Mouse (Mus musculus) macrophage (primary cell): ENCODE measurements around the gene Mettl21e. TPM values are rescaled to one million over a fixed set of nuclear protein-coding genes. Genes with fewer than 3 reads are reported as not detected.

ENCODE experiments used
- H3K27ac ChIP-seq: fragments of 350-480 bp; formaldehyde crosslinking; 2 replicates; pipeline ENCODE4 v1.9.0; 2021
- H3K36me3 ChIP-seq: fragments of 350-480 bp; formaldehyde crosslinking; 2 replicates; pipeline ENCODE4 v1.9.0; 2021; ENCODE audit errors: inconsistent target
- H3K4me3 ChIP-seq: fragments of 350-480 bp; formaldehyde crosslinking; 2 replicates; pipeline ENCODE4 v1.9.0; 2021; ENCODE audit errors: inconsistent target
- H3K79me2 ChIP-seq: fragments of 350-480 bp; formaldehyde crosslinking; 2 replicates; pipeline ENCODE4 v1.9.0; 2021; ENCODE audit errors: inconsistent target
- WGBS: methylation state at CpG from one replicate; pipeline ENCODE4 v1.1.7; 2026; ENCODE audit warnings: inconsistent platforms; ENCODE audit not compliant: missing documents; 5-methylcytosine and 5-hydroxymethylcytosine counted together
- polyA plus RNA-seq: library from polyadenylated mRNA; stranded (reverse); fragments of 250-400 nt; gene quantifications from 3 replicates; pipeline ENCODE4 v1.2.4, GENCODE M21; 2018; ENCODE audit warnings: inconsistent platforms

The Mettl21e gene
- polyA plus RNA-seq, 1 experiment from 2014 or later: not detected

DNA sequence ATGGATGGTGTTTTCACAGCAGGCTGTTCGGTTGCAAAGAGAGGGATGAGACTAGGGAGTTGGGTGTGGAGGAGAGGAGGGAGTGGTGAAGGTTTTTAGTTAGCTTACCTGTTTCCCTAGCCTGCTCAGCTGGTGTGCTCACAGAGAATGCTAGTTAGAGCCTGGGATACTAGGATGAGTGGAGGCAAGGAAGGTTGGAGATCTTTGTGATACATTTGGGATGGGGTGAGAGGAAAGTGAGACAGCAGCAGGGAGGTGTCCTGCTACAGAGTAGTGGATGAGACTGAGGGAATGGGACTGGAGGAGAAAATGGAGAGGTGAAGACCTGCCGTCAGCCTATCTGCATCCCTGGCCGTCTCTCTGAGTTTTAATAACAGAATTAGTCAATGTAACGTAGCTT is 46.1 kb downstream of the Mettl21e start:
- H3K79me2 ChIP-seq: no peaks in the 10 kb centered on the region
- 90% methylated on average over 4 of the region's 4 CpGs for WGBS
- H3K4me3 ChIP-seq: no peak overlapping the region
- peaks cover 14% of the 10 kb centered on the region; the same call in 1 of the 2 replicates for H3K36me3 ChIP-seq
- H3K27ac ChIP-seq: no peak overlapping the region

DNA sequence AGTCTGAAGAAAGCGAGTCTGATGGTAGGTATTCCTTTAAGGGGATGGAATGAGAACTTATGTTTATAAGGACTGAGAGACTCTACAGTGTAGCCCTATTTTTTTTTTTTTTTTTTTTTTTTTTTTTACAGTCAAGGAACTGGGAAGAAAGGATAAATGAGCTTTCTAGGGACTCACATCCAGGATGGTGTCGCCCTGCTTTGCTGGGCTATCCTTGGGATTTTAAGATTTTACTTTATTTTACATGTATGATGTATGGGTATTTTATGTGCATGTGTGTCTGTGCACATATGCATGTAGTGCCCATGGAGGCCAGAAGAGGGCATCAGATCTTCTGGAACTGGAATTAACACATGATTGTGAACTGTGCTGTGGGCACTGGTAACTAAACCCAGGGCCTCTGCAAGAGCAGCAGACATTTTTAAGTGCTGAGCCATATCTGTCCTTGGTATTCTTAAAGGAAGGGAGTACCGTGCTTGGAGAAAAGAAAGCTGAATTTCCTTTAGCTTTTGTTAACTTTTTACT is 50.8 kb downstream of the Mettl21e start:
- Histone ChIP-seq H3K79me2 (no peaks in the 10 kb centered on the region), H3K4me3 (no peak overlapping the region), H3K36me3 (peaks cover 16% of the 10 kb centered on the region; the same call in 1 of the 2 replicates), H3K27ac (no peak overlapping the region)
- WGBS: 84% methylated on average over 3 of the region's 3 CpGs

DNA sequence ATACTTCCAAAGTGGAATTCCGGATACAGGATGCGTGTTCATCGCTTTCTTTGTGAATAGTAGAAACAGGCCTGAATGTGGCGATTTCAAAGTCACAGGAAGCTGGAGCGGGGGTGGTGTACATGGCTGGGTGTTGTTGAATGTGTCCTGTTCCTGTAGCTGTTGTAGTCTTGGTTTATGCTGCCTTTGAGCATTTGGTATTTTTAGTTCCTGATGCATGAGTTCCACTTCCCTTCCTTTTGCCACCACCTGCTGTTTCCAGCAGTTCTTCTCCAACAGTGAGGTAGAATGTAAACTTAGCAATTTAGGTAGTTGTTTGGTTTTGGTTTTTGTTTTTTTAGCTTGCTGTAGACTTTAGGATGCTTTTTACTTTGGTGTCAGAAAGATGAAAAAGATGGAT is 56.4 kb downstream of the Mettl21e start:
- no peak overlapping the region for H3K4me3 ChIP-seq
- no peak overlapping the region for H3K27ac ChIP-seq
- H3K36me3 ChIP-seq: peaks cover 15% of the 10 kb centered on the region; the same call in 1 of the 2 replicates
- no peaks in the 10 kb centered on the region for H3K79me2 ChIP-seq
- 82% methylated on average over 5 of the region's 5 CpGs for WGBS

DNA sequence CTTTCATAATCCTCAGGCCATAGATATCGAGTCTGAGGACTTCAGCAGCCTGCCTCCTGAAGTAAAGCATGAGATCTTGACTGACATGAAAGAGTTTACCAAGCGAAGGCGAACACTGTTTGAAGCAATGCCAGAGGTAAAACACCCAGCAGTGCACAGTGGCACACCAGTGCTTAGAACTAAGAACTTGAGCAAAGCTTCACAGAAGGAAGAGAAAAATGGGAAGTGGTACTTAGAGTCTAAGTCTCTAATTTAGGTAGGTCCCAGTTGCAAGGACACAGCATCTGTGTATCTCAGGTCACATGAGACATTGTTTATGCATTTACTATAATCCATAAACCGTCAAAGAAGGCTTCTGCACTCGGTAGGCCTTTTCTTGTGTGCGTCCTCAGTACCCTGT is 56.9 kb downstream of the Mettl21e start:
- H3K36me3 ChIP-seq: peaks cover 10% of the 10 kb centered on the region; the same call in 1 of the 2 replicates
- H3K79me2 ChIP-seq: no peaks in the 10 kb centered on the region
- no peak overlapping the region for H3K27ac ChIP-seq
- no peak overlapping the region for H3K4me3 ChIP-seq
- WGBS: 97% methylated on average over 6 of the region's 6 CpGs

DNA sequence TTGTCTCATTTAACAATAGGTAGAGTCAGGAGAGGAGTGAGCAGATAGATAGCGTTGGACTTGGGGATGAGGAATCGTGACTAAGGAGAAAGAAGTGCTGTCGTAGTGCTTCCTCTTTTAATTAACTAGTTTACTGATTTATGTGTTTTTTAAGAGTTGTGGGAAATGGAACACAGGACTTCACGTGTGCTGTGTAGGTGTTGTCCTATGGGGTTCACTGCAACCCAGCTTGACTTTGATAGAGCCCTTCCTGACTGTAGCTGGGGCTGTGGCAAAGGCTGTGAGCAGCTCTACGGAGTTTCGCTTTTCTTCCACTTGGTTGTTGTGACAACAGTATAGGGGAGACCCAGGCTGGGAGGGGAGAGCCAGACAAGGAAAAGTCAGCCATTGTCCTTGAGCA is 60.4 kb downstream of the Mettl21e start:
- no peak overlapping the region for H3K27ac ChIP-seq
- no peak overlapping the region for H3K4me3 ChIP-seq
- H3K79me2 ChIP-seq: no peaks in the 10 kb centered on the region; the same call in 1 of the 2 replicates
- H3K36me3 ChIP-seq: peaks cover 7% of the 10 kb centered on the region; the same call in 1 of the 2 replicates
- 39% methylated on average over 6 of the region's 6 CpGs for WGBS

DNA sequence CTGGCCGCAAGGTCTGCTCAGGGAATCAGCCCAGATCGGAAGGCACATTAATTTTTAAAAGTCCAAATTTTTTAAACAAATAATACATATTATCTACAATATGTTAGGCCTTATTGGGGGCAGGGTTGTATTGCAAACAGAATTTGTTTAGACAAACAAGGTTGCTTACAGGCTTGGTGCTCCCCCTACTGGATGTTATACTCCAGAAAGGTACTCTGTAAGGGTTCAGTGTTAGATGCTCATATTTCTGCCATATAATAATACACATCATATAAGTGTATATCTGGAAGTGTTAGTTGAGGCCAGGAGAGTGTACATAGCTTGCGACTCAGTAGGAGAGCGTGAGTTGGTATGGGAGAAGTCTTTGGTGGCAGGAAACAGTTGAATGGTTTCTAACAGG is 63.5 kb downstream of the Mettl21e start:
- H3K27ac ChIP-seq: no peak overlapping the region
- H3K36me3 ChIP-seq: peaks cover 7% of the 10 kb centered on the region; the same call in 1 of the 2 replicates
- WGBS: 93% methylated on average over 4 of the region's 4 CpGs
- H3K79me2 ChIP-seq: peaks cover 9% of the 10 kb centered on the region; the same call in 1 of the 2 replicates
- H3K4me3 ChIP-seq: no peak overlapping the region

Other genes with a start within 250 kb of the Mettl21e start
- not detected in 3 replicates for gene Mettl21c, start 198.9 kb downstream of the Mettl21e start, polyA plus RNA-seq
- gene Gm8251, start 157.0 kb downstream of the Mettl21e start, polyA plus RNA-seq: not detected in 3 replicates
- gene Tex30, start 116.5 kb downstream of the Mettl21e start, polyA plus RNA-seq: 6.4 to 14.7 TPM (median 9.7 TPM) in 3 replicates
- 8.4 to 13.7 TPM (median 9.8 TPM) in 3 replicates for gene Kdelc1, start 100.2 kb downstream of the Mettl21e start, polyA plus RNA-seq
- 9.3 to 13.5 TPM (median 13.2 TPM) in 3 replicates for gene Bivm, start 100.0 kb downstream of the Mettl21e start, polyA plus RNA-seq
- gene Ercc5, start 71.2 kb downstream of the Mettl21e start, polyA plus RNA-seq: 6.4 to 9.2 TPM (median 8.6 TPM) in 3 replicates